Mouse (Mus musculus) retina, adult 2 months (tissue): ENCODE measurements around the gene Atp6v1e1.
"Not testable (repeated sequence)": the region's sequence is repeated elsewhere in the genome, so short reads cannot be mapped to it uniquely, and the experiment has no call there.

Experiments used
- DNase-seq: peaks from one replicate; pipeline ENCODE4 v3.0.0-alpha.2; 2012; ENCODE audit warnings: low read depth, low spot score

Gene Atp6v1e1

GRCm38 (mm10) chr6:120822307-120822928, at the start of gene Atp6v1e1:
Atp6v1e1 (minus strand) TSS chr6:120822793.
- DNase-seq = peak; percentile 93

- DNase-seq = no peak
These were observed 48.7 kb upstream of the Atp6v1e1 start for GRCm38 (mm10) chr6:120871286-120871685.

GRCm38 (mm10) chr6:120868824-120869223, 46.2 kb upstream of the Atp6v1e1 start:
- DNase-seq = no peak

GRCm38 (mm10) chr6:120866051-120866814, 43.6 kb upstream of the Atp6v1e1 start:
- no peak for DNase-seq

GRCm38 (mm10) chr6:120860079-120860478, 37.5 kb upstream of the Atp6v1e1 start:
- DNase-seq = no peak

DNA sequence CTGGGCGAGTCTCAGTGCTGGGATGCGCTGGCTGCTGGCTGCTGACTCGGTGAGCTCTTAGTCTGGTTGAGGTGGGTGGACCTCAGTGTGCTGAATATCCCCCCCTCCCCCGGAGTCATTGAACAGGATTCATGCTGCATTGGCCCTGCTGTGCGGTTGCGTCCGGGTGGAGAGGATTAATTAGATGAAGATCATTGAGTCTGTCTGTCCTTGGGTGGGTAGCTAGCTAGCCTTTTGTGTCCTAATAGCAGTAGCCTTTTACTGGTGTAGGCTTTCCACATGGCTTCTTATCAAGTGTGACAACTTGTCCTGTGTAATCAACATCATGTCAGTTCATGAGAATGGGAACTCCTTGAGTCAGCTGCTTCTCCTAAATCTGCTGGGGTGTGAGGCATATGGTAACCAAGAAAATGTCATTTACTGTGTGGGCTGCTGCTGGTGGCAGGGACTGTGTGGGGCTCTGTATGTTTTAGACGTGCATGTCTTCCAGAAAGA, 35.7 kb upstream of the Atp6v1e1 start:
- no peak for DNase-seq

GRCm38 (mm10) chr6:120854413-120854812, 31.8 kb upstream of the Atp6v1e1 start:
- no peak for DNase-seq

- DNase-seq = not testable (repeated sequence)
These were observed 28.1 kb upstream of the Atp6v1e1 start for GRCm38 (mm10) chr6:120850720-120851119.

GRCm38 (mm10) chr6:120841754-120842153, 19.2 kb upstream of the Atp6v1e1 start:
- no peak for DNase-seq

GRCm38 (mm10) chr6:120840258-120840657, 17.7 kb upstream of the Atp6v1e1 start:
- no peak for DNase-seq

- no peak for DNase-seq
These were observed 14.5 kb upstream of the Atp6v1e1 start for GRCm38 (mm10) chr6:120837152-120837530.

GRCm38 (mm10) chr6:120836389-120837151, 14.0 kb upstream of the Atp6v1e1 start:
- DNase-seq = no peak

DNA sequence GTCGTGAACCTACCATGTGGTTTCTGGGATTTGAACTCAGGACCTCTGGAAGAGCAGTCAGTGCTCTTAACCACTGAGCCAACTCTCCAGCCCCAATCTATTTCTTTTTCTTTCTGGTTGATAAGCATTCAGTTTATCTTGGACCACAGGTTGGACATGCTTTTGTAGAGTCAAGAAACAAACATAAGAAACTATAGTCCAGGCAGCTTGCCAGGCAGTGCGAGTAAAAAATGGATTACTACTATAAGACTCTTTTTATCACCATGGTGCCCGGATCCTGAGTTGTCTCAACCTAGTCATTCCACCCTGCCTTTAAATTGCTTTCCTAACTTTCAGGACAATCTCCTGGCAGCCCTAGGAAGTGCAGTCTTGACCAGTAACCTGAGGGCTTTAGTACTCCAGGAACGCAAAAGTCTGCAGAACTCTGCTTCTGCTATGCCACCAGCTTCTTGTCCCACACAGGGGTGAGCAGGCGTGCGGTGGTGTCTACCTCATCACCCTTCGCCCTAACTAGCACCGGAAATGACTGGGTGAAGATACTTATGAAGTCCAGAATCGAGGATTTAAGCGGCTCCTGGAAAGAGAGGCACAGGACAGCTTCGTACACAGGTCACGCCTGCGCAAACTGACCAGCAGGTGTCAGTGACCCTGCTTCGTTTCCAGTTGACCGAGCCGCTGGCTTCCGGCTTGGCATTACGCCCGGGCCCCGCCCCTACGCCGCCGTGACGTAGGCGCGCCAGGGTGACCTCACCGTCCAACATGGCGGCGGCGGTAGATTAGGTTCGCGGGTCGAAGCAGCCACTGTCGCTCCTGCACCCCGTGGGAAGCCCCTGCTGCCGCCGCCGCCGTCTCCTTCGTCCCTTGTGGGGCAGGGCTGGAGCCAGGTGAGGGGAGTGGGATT, 13.1 kb upstream of the Atp6v1e1 start, which contains the start of gene Bcl2l13:
Bcl2l13 (plus strand) TSS at position 739 of the 901 bp plus-strand sequence.
- peak; percentile 90 for DNase-seq

- no peak for DNase-seq
These were observed 12.3 kb upstream of the Atp6v1e1 start for GRCm38 (mm10) chr6:120834766-120835321.

GRCm38 (mm10) chr6:120832097-120832496, 9.5 kb upstream of the Atp6v1e1 start:
- no peak for DNase-seq

GRCm38 (mm10) chr6:120830866-120831608, 8.4 kb upstream of the Atp6v1e1 start:
- DNase-seq = no peak

DNA sequence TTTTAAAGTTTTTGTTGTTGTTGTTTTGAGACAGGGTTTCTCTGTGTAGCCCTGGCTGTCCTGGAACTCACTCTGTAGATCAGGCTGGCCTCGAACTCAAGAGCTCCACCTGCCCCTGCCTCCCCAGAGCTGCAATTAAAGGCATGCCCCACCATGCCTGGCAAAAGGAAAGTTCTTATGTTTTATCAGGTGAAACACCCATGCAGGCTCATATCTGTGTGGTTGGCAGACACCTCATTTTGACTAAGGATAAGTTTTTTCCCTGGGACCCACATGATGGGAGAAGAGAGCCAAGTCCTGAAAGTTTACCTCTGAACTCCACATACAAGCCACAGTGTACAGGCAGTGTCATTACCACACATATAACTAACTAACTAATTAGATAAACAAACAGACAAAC, 7.5 kb upstream of the Atp6v1e1 start:
- no peak for DNase-seq

DNA sequence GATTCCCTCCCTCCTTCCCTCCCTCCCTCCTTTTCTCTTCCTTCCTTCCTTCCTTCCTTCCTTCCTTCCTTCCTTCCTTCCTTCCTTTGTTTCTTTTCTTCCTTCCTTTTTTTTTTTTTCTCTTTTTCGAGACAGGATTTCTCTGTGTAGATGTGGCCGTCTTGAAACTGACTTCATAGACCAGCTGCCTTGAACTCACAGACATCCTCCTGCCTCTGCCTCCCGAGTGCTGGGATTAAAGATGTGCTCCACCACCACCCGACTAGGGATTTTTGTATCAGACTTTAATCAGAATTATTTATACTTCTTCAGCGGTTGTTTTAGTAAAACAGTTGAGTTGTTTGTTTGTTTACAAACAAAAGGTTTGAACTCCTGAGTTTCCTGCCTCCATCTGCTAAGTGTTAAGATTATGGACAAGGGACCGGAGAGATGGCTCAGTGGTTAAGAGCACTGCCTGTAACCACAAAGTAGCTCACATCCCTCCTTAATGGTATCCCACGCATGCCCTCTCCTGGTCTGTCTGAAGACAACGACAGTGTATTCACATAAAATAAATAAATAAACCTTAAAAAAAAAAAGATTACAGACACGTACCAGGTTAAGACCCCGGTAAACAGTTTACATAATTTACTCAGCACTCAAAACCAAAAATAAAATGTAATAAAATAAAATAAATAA, 483 bp upstream of the Atp6v1e1 start:
- DNase-seq = peak; percentile 22

DNA sequence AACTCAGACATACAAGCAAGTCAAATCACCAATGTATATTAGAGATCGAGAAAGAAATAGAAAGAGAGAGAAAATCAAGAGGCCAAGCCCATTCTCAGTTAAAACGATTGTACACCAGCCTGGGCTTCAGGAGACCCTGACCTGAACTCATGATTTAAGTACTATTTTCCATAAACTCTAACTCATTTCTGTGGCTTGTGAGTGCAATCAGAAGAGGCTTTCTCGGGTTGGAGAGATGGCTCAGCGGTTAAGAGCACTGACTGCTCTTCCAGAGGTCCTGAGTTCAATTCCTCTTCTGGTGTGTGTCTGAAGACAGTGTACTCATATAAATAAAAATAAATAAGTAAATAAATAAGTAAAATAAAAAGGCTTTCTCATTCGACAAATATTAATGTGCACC, 878 bp downstream of the Atp6v1e1 start:
- DNase-seq = no peak

DNA sequence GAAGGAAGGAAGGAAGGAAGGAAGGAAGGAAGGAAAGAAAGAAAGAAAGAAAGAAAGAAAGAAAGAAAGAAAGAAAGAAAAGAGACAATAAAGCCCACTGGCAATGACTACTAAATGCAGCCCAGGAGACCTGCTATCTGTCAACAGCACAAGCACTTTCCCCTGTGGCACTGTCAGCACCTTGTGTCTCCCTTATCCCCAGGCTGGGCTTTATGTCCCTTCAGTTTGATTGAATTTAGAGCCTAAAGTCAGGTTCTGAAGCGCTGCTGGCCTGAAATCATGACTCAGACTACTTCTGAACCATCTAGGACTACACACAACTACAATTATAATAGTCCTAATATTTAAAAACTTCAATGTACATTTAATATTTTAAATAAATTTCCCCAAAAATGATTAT, 1.7 kb downstream of the Atp6v1e1 start:
- DNase-seq = no peak
